Mouse (Mus musculus) brain, embryonic 14.5 days (tissue): ENCODE measurements around the gene Vps11.

ENCODE experiments used
- CTCF ChIP-seq: fragments of 200-500 bp; IDR thresholded peaks from 2 replicates; pipeline ENCODE4 v1.5.1; 2012; ENCODE audit warnings: inconsistent platforms, mild to moderate bottlenecking, moderate library complexity, borderline replicate concordance; ENCODE audit not compliant: insufficient read depth, insufficient read length; ENCODE audit errors: extremely low read depth
- POLR2A ChIP-seq: fragments of 200-500 bp; IDR thresholded peaks from 2 replicates; pipeline ENCODE4 v1.6.1; 2012; ENCODE audit warnings: mild to moderate bottlenecking, inconsistent platforms, borderline replicate concordance; ENCODE audit not compliant: poor library complexity, insufficient read depth, insufficient read length, severe bottlenecking; ENCODE audit errors: extremely low read depth

- TF ChIP-seq CTCF, result no peak
- TF ChIP-seq POLR2A, result no peak
Observed at GRCm38 (mm10) chr9:44347166-44347565, 14.3 kb downstream of the Vps11 start.
